Mouse (Mus musculus): ENCODE results near the gene Sgta. TPM values are rescaled to one million over a fixed set of nuclear protein-coding genes. Genes with fewer than 3 reads are reported as not detected.

Sgta gene
- total RNA-seq, 2 experiments from 2014 or later, result 190 to 191 TPM

Small RNAs within 50 kb of the gene (microRNA-seq; reads per million reads assigned to microRNA genes)
- gene Mir5615-1, result not detected
- not detected for gene Mir5615-2

Other genes with a start within 250 kb of the Sgta start
- 10 to 100 TPM in 1 of 2 experiments, 1 to 10 TPM in 1; 9.8 to 24.0 TPM for gene Jsrp1, start 246.7 kb downstream of the Sgta start, total RNA-seq (2021)
- 100 to 1,000 TPM; 700 to 820 TPM for gene Oaz1, start 233.5 kb downstream of the Sgta start, total RNA-seq (2021)
- 1 to 10 TPM in 1 of 2 experiments, under 1 TPM in 1; 0.99 to 1.5 TPM for gene Lingo3, start 216.1 kb downstream of the Sgta start, total RNA-seq (2021)
- gene Lsm7, start 205.0 kb downstream of the Sgta start, total RNA-seq (2021), result 10 to 100 TPM; 35.3 to 37.8 TPM
- 10 to 100 TPM; 25.3 to 39.8 TPM for gene Sppl2b, start 204.9 kb downstream of the Sgta start, total RNA-seq (2021)
- gene Tmprss9, start 188.3 kb downstream of the Sgta start, total RNA-seq (2021), result under 1 TPM; 0.09 to 0.12 TPM
- gene Timm13, start 159.2 kb downstream of the Sgta start, total RNA-seq (2021), result 100 to 1,000 TPM; 271 to 285 TPM
- 10 to 100 TPM; 14.5 to 16.5 TPM for gene Lmnb2, start 141.9 kb downstream of the Sgta start, total RNA-seq (2021)
- 10 to 100 TPM; 11.7 to 44.5 TPM for gene Gadd45b, start 130.1 kb downstream of the Sgta start, total RNA-seq (2021)
- 1 to 10 TPM; 5.4 to 6.4 TPM for gene Gng7, start 45.2 kb downstream of the Sgta start, total RNA-seq (2021)
- 1 to 10 TPM; 2.8 to 3.4 TPM for gene Diras1, start 34.5 kb downstream of the Sgta start, total RNA-seq (2021)
- gene Slc39a3, start 22.8 kb downstream of the Sgta start, total RNA-seq (2021), result 10 to 100 TPM; 28.5 to 32.8 TPM
- gene Thop1, start 9.9 kb upstream of the Sgta start, total RNA-seq (2021), result 10 to 100 TPM; 31.8 to 42.4 TPM
- 10 to 100 TPM; 18.1 to 42.6 TPM for gene Creb3l3, start 38.7 kb upstream of the Sgta start, total RNA-seq (2021)
- 100 to 1,000 TPM; 151 to 161 TPM for gene Map2k2, start 45.7 kb upstream of the Sgta start, total RNA-seq (2021)
- gene Zbtb7a, start 75.0 kb upstream of the Sgta start, total RNA-seq (2021), result 10 to 100 TPM; 61.1 to 66.6 TPM
- gene Pias4, start 107.7 kb upstream of the Sgta start, total RNA-seq (2021), result 10 to 100 TPM; 25.8 to 26.5 TPM
- gene Eef2, start 116.5 kb upstream of the Sgta start, total RNA-seq (2021), result 1,000 to 10,000 TPM; 1,466 to 1,521 TPM
- gene Dapk3, start 122.8 kb upstream of the Sgta start, total RNA-seq (2021), result 10 to 100 TPM; 55.3 to 55.6 TPM
- not detected for gene 4930442H23Rik, start 123.7 kb upstream of the Sgta start, total RNA-seq (2021)
- 1 to 10 TPM in 1 of 2 experiments, under 1 TPM in 1; 0.15 to 4.9 TPM for gene Nmrk2, start 141.9 kb upstream of the Sgta start, total RNA-seq (2021)
- 1 to 10 TPM; 2.5 to 4.6 TPM for gene Atcay, start 170.7 kb upstream of the Sgta start, total RNA-seq (2021)
- gene Zfr2, start 173.0 kb upstream of the Sgta start, total RNA-seq (2021), result 10 to 100 TPM in 1 of 2 experiments, 1 to 10 TPM in 1; 7.4 to 11.9 TPM
- 1 to 10 TPM; 1.8 to 2.1 TPM for gene Matk, start 192.8 kb upstream of the Sgta start, total RNA-seq (2021)
- 100 to 1,000 TPM; 109 to 111 TPM for gene Mrpl54, start 206.8 kb upstream of the Sgta start, total RNA-seq (2021)
- 10 to 100 TPM; 79.8 to 83.8 TPM for gene Apba3, start 206.8 kb upstream of the Sgta start, total RNA-seq (2021)
- 1 to 10 TPM; 1.9 to 3.0 TPM for gene Tjp3, start 231.4 kb upstream of the Sgta start, total RNA-seq (2021)
- 10 to 100 TPM; 39.2 to 48.9 TPM for gene Pip5k1c, start 232.8 kb upstream of the Sgta start, total RNA-seq (2021)